Mouse (Mus musculus): ENCODE data around the gene Tnnt3.

GRCm38 (mm10) chr7:142505942-142506341 is 7.3 kb downstream of the Tnnt3 start:
- no peak for TF ChIP-seq POLR2A (IDR thresholded peaks at IDR 0.05; ENCODE audit: low read depth, low read length)
- TF ChIP-seq CTCF (conservative IDR thresholded peaks at IDR 0.05; ENCODE audit: insufficient read depth, insufficient read length, low read depth, low read length), result no peak

Data from kidney, adult 2 months (tissue).